Mouse (Mus musculus): ENCODE results near the gene Lag3. TPM values are rescaled to one million over a fixed set of nuclear protein-coding genes. Genes with fewer than 3 reads are reported as not detected.

Gene Lag3
- polyA plus RNA-seq, 1 experiment from 2014 or later = 2.3 TPM

DNA sequence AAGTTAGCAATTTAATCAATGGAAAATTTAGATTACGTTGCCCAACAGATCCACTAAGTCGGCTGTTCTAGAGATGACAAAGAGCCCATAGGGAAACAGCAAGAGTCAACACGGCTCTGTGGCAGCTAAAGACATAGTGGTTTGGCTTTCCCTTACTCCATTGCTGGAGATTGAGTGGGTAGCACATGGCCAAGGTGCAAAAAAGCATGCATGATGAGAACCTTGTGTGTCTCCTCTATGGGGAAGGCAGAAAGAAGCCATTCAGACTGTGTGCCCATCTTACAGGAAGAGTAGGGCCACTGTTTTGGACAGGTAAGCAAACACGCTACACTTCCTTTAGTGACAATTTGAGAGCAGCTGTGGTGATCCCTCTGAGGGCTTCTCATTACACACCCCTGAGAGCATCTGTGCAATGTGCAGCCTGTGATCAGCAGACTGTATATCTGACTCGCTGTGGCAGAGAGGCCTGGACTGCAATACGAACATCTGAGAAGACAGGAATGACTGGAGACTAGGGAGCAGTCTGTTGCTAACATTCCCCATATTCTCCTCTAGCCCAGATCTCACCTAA is 22.9 kb downstream of the Lag3 start:
- H3K4me2 ChIP-seq = no peak overlapping the region
- ATAC-seq (ENCODE audit: borderline replicate concordance, extremely low read depth, low FRiP score, low TSS enrichment) = no peak
- H3K27ac ChIP-seq = no peak overlapping the region
- WGBS = 85% methylated on average over 6 of the region's 6 CpGs
- no peaks in the 10 kb centered on the region for H3K36me3 ChIP-seq
- H3K4me3 ChIP-seq = no peak overlapping the region
- H3K9ac ChIP-seq = no peak overlapping the region
- H3K9me3 ChIP-seq = no peaks in the 10 kb centered on the region
- no peaks in the 10 kb centered on the region for H3K27me3 ChIP-seq
- no peaks in the 10 kb centered on the region for H3K4me1 ChIP-seq

DNA sequence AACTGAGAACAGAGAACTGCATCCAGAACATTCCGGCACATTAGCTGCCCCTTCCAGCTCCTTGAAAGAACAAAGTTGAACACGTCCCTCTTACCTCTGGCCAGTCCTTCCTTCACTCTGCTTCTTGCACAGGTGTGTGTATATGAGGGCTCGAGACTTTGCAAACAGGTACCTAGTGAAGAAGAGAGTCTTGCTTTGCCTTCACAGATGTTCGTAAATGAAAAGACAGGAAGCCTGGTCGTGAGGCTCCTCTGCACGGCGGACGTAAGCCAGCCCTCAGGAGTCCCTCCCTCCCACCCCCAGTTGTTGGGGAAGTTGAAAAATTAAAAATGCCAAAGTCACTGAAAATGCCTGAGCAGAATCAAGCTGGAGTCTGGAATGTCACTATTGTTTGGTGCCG is 23.5 kb downstream of the Lag3 start, which contains the start of gene Cd4:
Gene Cd4, minus strand, starts transcription at position 236 of the 400 bp plus-strand sequence.
- WGBS = 72% methylated on average over 9 of the region's 9 CpGs

DNA sequence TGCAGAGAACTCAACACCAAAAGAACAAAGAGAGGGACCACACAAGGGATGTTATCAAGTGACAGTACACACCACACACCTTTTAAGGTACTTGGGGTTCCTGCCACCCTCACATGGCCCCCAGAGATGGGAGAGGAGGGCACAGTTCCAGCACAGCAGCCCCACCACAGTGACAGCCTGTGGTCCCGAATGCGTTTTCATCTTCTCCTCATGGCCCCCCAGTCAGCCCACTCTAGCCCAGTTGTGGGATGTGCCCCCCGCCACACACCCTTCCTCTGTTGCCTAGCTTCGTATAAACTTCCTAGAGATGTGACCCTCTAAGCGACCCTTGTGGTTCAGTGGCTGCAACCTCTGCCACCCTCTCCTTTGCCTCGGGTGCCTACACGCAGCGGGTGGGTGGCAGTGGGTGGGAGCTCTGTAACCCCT is 25.5 kb downstream of the Lag3 start:
- Histone ChIP-seq H3K27ac (no peak overlapping the region), H3K36me3 (no peaks in the 10 kb centered on the region), H3K4me2 (no peak overlapping the region), H3K4me3 (no peak overlapping the region), H3K9me3 (no peaks in the 10 kb centered on the region), H3K4me1 (no peaks in the 10 kb centered on the region), H3K9ac (no peak overlapping the region), H3K27me3 (no peaks in the 10 kb centered on the region)
- WGBS = 86% methylated on average over 8 of the region's 8 CpGs
- no peak for ATAC-seq (ENCODE audit: borderline replicate concordance, extremely low read depth, low FRiP score, low TSS enrichment)

More for the DNA sequence above, 23.5 kb downstream of the Lag3 start, which contains the start of gene Cd4:
- no peak for ATAC-seq (ENCODE audit: borderline replicate concordance, extremely low read depth, low FRiP score, low TSS enrichment)
- no peaks in the 10 kb centered on the region for H3K9me3 ChIP-seq
- no peaks in the 10 kb centered on the region for H3K4me1 ChIP-seq
- no peak within 1 kb of the TSS for H3K4me3 ChIP-seq
- H3K27ac ChIP-seq = no peak within 1 kb of the TSS
- no peak within 1 kb of the TSS for H3K4me2 ChIP-seq
- no peaks in the 10 kb centered on the region for H3K36me3 ChIP-seq
- H3K9ac ChIP-seq = no peak within 1 kb of the TSS
- H3K27me3 ChIP-seq = no peaks in the 10 kb centered on the region

DNA sequence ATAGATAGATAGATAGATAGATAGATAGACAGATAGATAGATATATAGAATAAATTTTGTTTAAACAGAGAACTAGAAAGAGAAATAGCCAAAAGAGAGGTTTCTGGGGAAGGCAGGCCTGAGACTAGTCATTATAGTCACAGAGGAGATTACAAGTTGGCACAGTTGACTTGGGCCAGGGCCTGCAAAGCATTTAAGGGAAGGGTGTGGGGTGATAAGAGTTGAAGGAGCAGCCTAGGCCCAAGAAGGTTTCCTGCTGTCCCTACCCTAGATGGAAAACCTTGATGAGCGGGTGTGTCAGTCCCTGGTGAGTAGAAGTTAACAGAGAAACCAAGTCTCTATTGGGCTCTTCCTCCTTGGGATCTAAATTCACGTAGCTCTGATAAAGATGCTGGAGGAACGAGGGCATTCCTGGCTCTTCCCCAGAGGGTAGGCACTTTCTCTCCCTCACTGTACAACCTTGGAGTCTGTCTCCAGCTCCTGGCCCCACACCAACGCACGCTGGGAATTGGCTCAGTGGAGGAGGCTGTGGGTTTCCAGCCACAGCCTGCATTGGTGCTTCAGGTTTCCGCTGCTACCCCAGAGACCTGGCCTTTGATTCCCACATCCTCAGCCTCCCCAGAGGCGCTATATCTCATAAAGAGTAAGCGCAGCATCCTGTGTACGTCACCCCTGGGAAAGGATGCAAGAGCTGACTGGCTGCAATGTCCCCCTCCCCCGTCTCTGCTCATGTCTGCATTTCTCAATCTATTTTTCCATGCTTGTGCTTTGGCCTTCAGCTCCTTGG is 26.6 kb downstream of the Lag3 start:
- H3K4me2 ChIP-seq = no peak overlapping the region
- H3K9me3 ChIP-seq = no peaks in the 10 kb centered on the region
- H3K27ac ChIP-seq = no peak overlapping the region
- no peaks in the 10 kb centered on the region for H3K27me3 ChIP-seq
- no peak overlapping the region for H3K9ac ChIP-seq
- H3K4me3 ChIP-seq = no peak overlapping the region
- 70% methylated on average over 10 of the region's 10 CpGs for WGBS
- H3K36me3 ChIP-seq = no peaks in the 10 kb centered on the region
- no peak for ATAC-seq (ENCODE audit: borderline replicate concordance, extremely low read depth, low FRiP score, low TSS enrichment)
- H3K4me1 ChIP-seq = no peaks in the 10 kb centered on the region

DNA sequence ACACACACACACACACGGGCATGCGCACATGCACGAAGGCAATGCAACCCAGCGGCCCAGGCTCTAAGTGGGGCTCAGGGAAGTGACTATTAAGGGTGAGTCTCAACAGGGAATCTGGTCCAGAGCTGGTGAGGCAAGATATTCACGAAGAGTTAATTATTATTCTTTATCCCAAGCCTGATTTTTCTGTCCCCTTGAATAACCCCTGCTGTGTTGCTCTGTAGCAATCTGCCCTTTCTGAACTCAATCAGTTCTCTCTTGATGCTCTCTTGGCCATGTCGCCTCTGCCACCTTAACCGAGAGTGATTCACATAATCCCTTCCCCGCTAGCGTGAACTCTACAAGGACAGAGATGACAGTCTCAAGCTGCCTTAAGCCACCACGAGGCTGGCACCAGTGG is 28.2 kb downstream of the Lag3 start:
- ATAC-seq (ENCODE audit: borderline replicate concordance, extremely low read depth, low FRiP score, low TSS enrichment) = no peak

DNA sequence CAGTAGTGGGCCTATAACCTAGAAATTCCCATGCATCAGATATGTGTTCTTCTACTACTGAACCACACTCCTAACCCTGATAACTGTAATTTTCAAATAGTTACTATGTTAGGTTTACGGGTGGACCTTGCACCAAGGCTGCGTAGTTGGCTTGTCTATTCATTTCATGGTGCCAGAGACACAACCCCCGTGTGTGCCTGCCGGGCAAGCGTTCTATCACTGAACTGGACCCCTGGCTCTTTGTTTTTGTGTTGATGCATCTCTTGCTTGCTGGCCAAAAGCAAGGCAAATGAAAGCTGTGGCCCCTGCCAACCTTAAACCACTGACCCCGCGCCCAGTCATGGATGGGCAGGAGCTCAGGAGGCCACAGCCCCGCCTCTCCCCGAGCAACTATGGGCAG is 29.7 kb downstream of the Lag3 start:
- Histone ChIP-seq H3K36me3 (no peaks in the 10 kb centered on the region), H3K27ac (no peak overlapping the region), H3K4me1 (no peaks in the 10 kb centered on the region), H3K9ac (no peak overlapping the region), H3K4me2 (no peak overlapping the region), H3K4me3 (no peak overlapping the region), H3K9me3 (no peaks in the 10 kb centered on the region), H3K27me3 (no peaks in the 10 kb centered on the region)
- no peak for ATAC-seq (ENCODE audit: borderline replicate concordance, extremely low read depth, low FRiP score, low TSS enrichment)
- 90% methylated on average over 9 of the region's 9 CpGs for WGBS

More for the DNA sequence above, 28.2 kb downstream of the Lag3 start:
- Histone ChIP-seq H3K27ac (no peak overlapping the region), H3K4me2 (no peak overlapping the region), H3K9ac (no peak overlapping the region), H3K27me3 (no peaks in the 10 kb centered on the region), H3K4me1 (no peaks in the 10 kb centered on the region), H3K36me3 (no peaks in the 10 kb centered on the region), H3K9me3 (no peaks in the 10 kb centered on the region), H3K4me3 (no peak overlapping the region)
- WGBS = 78% methylated on average over 10 of the region's 10 CpGs

DNA sequence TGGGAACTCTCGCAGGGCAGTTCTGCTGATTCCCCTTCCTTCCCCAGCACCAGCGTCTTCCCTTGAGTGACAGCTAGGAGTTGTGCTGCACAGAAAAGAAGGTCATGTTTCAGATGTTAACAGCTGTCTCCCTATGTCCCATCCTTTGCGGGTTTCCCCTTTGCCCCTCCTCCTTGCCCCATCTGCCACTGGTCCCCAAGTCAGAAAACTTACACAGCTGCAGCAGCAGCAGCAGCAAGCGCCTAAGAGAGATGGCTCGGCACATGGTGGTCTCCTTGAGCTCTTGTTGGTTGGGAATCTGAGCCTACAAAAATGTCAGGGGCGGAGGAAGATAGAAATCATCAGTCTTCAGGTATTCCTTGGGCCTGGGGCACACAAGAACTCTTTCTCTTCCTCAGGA is 32.1 kb downstream of the Lag3 start:
- Histone ChIP-seq H3K27me3 (no peaks in the 10 kb centered on the region), H3K27ac (no peak overlapping the region), H3K9ac (no peak overlapping the region), H3K4me3 (no peak overlapping the region), H3K4me2 (no peak overlapping the region), H3K36me3 (no peaks in the 10 kb centered on the region), H3K4me1 (no peaks in the 10 kb centered on the region), H3K9me3 (no peaks in the 10 kb centered on the region)
- 38% methylated on average over 6 of the region's 6 CpGs for WGBS
- no peak for ATAC-seq (ENCODE audit: borderline replicate concordance, extremely low read depth, low FRiP score, low TSS enrichment)

DNA sequence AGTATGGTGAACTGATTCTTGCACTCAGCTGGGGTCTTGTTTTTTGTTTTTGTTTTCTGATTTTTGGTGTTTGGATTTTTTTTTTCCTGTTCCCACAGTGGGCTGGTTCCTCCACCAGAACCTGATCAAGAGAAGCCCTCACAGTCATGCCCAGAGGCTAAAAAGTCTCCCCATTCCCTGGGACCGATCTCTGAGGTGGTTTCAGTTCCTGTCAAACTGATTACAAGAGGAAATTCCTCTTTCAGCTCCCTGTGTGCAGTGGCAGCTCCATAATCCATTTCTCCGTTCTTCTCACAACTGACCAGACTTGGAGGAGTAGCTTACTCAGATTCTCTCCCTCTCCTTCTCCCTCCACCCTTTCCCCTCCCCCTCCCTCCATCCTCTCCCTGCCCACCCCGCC is 37.2 kb downstream of the Lag3 start:
- WGBS = 32% methylated on average over 2 of the region's 3 CpGs
- Histone ChIP-seq H3K9ac (no peak overlapping the region), H3K4me3 (no peak overlapping the region), H3K27ac (no peak overlapping the region), H3K4me2 (no peak overlapping the region), H3K27me3 (no peaks in the 10 kb centered on the region), H3K4me1 (no peaks in the 10 kb centered on the region), H3K36me3 (no peaks in the 10 kb centered on the region), H3K9me3 (no peaks in the 10 kb centered on the region)
- ATAC-seq (ENCODE audit: borderline replicate concordance, extremely low read depth, low FRiP score, low TSS enrichment) = no peak

DNA sequence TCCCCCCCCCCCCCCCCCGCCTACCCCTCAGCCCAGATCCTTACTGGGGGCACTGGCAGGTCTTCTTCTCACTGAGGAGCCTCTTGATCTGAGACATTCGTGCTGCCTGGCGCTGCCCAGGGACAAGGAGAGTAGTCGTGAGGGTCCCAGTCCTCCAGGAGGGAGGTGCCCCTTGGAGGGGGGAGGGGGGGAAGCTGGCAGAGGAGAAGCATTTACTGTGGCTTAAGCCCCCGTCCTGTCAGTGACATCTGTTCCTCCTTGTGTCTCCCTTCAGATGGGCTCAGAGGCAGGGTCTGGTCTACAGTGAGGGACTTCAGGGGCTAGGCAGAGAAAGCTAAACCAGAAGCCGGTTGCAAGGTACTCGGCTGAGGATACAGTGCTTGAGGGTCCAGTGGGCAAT is 44.9 kb downstream of the Lag3 start:
- no peak overlapping the region for H3K4me2 ChIP-seq
- H3K4me1 ChIP-seq = peaks cover 16% of the 10 kb centered on the region
- no peak overlapping the region for H3K9ac ChIP-seq
- no peak for ATAC-seq (ENCODE audit: borderline replicate concordance, extremely low read depth, low FRiP score, low TSS enrichment)
- H3K9me3 ChIP-seq = no peaks in the 10 kb centered on the region
- no peaks in the 10 kb centered on the region for H3K36me3 ChIP-seq
- peaks cover 51% of the 10 kb centered on the region for H3K27me3 ChIP-seq
- H3K4me3 ChIP-seq = no peak overlapping the region
- 54% methylated on average over 6 of the region's 7 CpGs for WGBS
- no peak overlapping the region for H3K27ac ChIP-seq

DNA sequence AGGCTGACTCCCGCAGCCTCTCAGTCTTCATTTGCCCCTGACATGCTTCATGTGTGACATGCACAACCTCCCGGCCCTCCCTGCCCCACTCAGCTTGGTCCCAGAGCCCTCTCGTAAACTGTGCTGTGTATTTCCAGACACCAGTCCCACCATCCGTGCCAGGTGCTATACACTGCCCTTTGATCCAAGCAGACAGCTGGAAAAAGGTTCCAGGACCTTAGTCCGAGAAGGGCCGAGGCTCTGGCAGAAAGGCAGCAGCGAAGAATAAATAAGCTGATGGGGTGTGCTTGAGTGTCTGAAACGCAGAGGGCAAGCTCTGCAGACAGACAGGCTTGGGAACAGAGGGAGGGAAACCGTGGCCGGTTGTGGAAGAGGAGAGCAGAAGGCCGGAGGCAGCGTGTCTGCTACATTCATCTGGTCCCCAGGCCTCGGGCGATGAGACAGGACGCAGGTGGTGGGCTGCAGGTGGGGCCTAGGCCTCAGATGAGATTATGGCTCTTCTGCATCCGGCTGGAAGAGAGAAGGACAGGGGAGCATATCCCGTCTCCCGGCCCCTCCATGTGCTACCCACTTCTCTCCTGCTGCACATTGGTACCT is 45.6 kb downstream of the Lag3 start:
- Histone ChIP-seq H3K4me2 (no peak overlapping the region), H3K27me3 (peaks cover 58% of the 10 kb centered on the region), H3K27ac (no peak overlapping the region), H3K4me1 (peaks cover 16% of the 10 kb centered on the region), H3K4me3 (no peak overlapping the region), H3K9me3 (no peaks in the 10 kb centered on the region), H3K9ac (no peak overlapping the region), H3K36me3 (no peaks in the 10 kb centered on the region)
- no peak for ATAC-seq (ENCODE audit: borderline replicate concordance, extremely low read depth, low FRiP score, low TSS enrichment)
- WGBS = 33% methylated on average over 18 of the region's 18 CpGs

DNA sequence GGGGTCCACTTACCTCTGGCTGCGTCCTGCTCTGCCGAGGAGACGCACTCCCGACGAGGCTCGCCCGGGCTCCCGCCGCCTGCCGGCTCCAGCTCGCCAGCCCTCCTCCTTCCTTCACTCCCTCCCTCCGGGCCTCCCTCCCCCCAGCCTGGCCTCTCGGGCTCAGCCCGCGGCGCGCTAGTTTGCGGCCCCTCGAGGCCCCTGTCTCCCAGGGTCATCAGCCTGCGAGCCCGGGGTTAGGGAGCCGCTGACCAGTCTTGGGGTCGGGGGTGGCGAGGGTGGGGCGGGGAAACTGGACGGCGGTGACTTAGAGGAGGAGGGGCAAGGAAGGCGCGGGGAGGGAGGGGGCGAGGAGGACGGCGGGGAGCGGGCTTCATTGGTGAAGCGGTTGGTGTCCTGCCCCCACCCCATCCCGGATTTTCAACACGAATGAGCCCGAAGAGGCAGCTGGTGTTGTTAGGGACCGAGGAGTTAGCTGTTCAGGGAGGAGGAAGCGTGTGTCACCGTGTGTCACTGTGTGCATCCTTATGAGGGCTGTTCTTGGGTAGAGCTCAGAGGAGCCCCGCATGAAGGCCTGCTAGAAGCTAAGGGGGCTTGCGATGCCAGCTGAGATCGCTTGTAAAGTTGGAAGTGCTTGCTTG is 47.7 kb downstream of the Lag3 start, which contains the start of gene Gpr162:
Gene Gpr162, minus strand, starts transcription at position 326 of the 641 bp plus-strand sequence.
- Histone ChIP-seq H3K9me3 (no peaks in the 10 kb centered on the region), H3K27ac (no peak within 1 kb of the TSS), H3K36me3 (no peaks in the 10 kb centered on the region), H3K9ac (peak within 1 kb of the TSS; percentile 50), H3K4me3 (peak within 1 kb of the TSS; percentile 50), H3K27me3 (peaks cover 73% of the 10 kb centered on the region), H3K4me2 (peak within 1 kb of the TSS; percentile 96), H3K4me1 (peaks cover 23% of the 10 kb centered on the region)
- ATAC-seq (ENCODE audit: borderline replicate concordance, extremely low read depth, low FRiP score, low TSS enrichment) = peak; percentile 66; the same call in 1 of the 2 replicates
- 1% methylated on average over 38 of the region's 43 CpGs for WGBS

Data from lung, embryonic 15.5 days (tissue).